Mouse (Mus musculus) MEL-GATA-1-ER (cell line): ENCODE measurements around the gene B4gat1.

Experiments used
- DNase-seq: peaks from one replicate; pipeline ENCODE4 v3.0.0-alpha.2; 2012; ENCODE audit warnings: low read depth; ENCODE audit errors: extremely low read depth

Gene B4gat1

DNA sequence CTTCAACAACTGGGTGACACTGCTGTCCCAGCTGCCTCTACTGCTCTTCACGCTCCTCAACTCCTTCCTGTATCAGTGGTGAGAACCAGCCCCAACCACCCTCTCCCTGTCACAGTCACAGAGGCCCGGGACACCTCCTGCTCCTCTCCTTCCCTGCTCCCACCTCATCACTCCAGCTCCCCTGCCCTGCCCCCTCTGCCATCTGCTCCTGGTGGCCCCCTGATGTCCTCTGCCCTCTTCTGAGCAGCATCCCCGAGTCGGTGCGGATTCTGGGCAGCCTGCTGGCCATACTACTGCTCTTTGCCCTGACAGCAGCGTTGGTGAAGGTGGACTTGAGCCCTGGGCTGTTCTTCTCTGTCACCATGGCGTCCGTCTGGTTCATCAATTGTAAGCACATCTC is 12.5 kb upstream of the B4gat1 start:
- no peak for DNase-seq

- no peak for DNase-seq
Observed at GRCm38 (mm10) chr19:5032686-5033085, 5.9 kb upstream of the B4gat1 start.

- DNase-seq, result no peak
Observed at GRCm38 (mm10) chr19:5036577-5036976, 2.0 kb upstream of the B4gat1 start.

DNA sequence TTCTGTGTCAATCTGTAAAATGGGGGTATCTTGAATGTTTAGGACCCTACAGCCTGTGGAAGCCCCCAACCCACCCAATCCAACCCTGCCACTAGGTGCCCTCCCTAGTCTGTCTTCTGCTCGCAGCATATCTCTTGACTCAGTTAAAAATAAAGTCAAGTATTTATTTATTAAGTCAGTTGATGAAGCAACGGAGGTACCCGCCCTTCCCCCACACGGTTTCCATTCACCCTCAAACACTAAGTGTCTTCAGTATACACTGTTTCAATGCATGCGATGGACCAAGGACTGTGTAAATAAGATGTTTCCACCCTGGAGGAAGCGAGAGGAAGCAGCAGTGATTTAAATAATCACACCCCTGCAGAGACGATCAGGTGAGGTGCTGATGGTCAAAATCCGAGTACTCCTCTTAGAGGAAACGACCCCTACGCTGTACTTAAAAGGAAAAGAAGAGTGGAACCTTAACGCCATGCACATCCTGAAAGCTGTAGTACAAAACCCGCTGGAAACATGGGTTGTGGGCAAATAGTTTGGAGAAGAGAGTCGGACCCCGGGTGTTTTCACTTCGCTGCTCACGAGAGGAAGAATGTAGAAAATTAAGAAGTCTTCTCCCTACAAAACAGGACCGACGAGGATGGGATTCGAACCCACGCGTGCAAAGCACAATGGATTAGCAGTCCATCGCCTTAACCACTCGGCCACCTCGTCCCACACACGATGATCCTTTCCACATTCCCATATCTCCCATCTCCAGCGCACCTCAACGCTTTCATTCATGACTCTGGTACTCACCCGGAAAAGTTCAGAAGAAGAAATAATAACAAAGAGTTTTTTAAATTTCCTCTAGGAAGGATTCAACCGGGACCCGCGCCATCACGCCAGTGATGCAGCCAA is 701 bp upstream of the B4gat1 start:
- peak; percentile 71 for DNase-seq

- no peak for DNase-seq
Observed at GRCm38 (mm10) chr19:5039301-5040114, 882 bp downstream of the B4gat1 start.

DNA sequence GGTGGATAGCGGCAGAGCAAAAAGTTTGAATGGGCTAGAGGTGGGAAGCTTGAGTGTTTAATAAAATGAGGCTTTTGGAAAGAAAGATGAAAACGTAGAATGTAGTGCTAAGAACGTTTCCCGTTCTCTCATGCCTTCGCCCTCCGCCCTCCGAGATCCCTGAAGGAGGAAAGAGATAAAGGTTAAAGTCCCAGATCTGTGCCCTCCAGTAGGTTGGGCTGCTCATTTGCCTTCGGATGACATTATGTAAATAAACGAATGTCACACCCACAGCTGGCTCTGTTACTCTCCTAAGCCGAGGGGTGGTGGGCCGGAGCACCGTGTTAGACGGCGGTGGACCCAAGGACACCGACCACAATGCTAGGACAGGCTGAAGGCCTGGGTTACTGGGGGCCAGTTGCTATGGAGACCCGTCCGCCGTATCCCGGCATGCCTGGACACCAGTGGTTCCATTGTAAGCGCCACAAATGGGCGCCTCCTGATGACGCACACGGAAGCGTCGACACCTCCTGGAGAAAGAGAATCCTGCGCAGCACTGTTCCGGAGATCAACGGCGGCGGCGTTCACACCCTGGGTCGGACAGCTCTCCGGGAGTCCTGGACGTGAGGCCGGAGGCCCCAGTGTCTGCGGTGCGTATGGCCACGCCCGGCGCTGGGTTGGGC is 2.4 kb downstream of the B4gat1 start, which contains the start of gene Brms1:
Brms1 (plus strand) TSS at position 493 of the 662 bp plus-strand sequence.
- peak; percentile 89 for DNase-seq

- peak; percentile 33 for DNase-seq
Observed at GRCm38 (mm10) chr19:5041588-5041987, 3.0 kb downstream of the B4gat1 start.

- no peak for DNase-seq
Observed at GRCm38 (mm10) chr19:5045531-5045930, 6.9 kb downstream of the B4gat1 start.

DNA sequence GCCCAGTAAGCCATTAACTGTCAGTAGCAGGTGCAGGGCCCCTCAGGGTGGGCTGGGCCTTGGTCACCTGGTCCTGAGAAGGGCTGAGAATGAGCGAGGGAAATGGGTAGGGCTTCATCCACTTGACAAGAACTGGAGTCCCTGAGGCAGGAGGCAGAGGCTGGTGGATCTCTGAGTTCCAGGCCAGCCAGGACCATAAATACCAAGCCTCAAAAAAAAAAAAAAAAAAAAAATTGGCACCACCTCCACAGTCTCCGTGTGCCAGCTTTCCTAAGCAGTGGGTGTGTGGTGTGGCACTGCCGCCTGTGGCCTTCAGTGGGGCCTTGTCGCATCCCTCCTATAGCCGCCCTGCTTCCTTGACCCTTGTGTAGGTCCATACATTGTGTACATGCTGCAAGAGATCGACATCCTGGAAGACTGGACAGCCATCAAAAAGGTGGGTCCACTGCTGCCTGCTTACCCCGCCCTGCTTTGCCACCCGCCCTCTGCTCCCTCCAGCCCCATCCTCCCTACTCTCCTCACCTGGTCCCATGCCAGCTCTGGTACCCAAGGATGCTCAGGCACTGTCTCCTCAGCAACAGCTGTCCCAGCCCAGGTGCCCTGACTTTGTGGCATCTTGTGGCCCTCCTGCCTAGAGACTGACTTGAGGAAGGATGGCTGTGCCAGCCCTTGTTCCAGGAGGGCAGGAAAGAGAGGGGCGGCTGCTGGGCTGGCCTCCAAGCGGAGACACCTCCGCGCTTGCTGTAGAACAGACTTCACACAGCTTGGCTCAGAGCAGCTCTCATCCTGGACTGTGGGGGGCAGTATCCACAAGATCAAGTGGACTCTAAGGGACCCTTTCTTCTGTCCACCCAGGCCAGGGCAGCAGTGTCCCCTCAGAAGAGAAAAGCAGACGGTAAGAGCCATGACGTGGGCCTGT is 9.8 kb downstream of the B4gat1 start:
- DNase-seq, result no peak

- DNase-seq, result no peak
Observed at GRCm38 (mm10) chr19:5049325-5049724, 10.7 kb downstream of the B4gat1 start.

- DNase-seq, result no peak
Observed at GRCm38 (mm10) chr19:5050047-5050905, 11.7 kb downstream of the B4gat1 start, which contains the start of gene Rin1. Gene Rin1 (plus strand): TSS chr19:5050481.

GRCm38 (mm10) chr19:5051031-5051430 is 12.4 kb downstream of the B4gat1 start:
- no peak for DNase-seq

DNA sequence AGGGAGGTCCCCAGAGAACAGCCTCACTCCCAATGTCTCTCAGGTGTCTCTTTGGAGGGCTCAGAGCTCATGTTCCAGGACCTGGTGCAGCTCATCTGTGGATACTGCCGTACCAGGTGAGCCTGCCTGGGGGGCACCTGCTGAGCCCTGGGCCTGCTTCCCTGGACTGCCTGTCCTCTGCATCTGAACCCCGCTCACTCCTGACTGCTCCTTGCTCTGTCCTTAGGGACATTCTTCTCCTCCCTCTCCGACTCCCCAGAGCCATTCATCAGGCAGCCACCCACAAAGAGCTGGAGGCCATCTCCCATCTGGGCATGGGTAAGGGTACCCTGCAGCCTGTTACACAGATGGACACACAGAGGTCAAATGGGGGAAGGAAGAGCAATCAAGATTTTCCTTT is 12.9 kb downstream of the B4gat1 start:
- no peak for DNase-seq

- DNase-seq, result no peak
Observed at GRCm38 (mm10) chr19:5052166-5052822, 13.7 kb downstream of the B4gat1 start.

GRCm38 (mm10) chr19:5052853-5053252 is 14.2 kb downstream of the B4gat1 start:
- no peak for DNase-seq

- peak; percentile 39 for DNase-seq
Observed at GRCm38 (mm10) chr19:5053909-5054308, 15.3 kb downstream of the B4gat1 start.

DNA sequence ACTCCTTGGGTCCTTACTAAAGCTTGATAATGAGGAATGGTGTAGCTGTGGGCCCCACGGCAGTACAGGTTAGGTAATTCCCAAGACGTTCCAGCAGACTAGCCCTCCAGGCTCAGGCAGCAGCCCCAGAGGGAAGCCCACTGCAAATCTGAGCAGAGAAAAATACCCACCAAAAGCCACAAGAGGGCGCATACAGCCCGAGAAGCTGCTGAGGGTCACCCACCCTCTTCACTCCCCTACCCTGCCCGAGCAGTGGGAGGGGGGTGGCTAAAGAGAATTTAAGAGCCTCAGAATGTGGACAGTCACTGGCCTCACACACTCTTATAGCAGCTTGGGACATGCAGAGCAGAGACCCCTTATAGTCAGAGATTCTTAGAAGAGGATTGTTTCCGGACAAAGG is 17.6 kb downstream of the B4gat1 start:
- DNase-seq, result no peak

GRCm38 (mm10) chr19:5057876-5058775 is 19.5 kb downstream of the B4gat1 start:
- no peak for DNase-seq
